Mouse (Mus musculus) CD8-positive naive resting alpha-beta T cell, adult 2 months (primary cell): ENCODE measurements around the gene Ccdc88b.
"Not testable (repeated sequence)": the region's sequence is repeated elsewhere in the genome, so short reads cannot be mapped to it uniquely, and the experiment has no call there.

Source experiments
- DNase-seq, 2 experiments: peaks; one replicate each; pipeline ENCODE4 v3.0.0; 2022; ENCODE audit warnings: low read depth in 2 of 2, low spot score in 2 of 2

The Ccdc88b gene

DNA sequence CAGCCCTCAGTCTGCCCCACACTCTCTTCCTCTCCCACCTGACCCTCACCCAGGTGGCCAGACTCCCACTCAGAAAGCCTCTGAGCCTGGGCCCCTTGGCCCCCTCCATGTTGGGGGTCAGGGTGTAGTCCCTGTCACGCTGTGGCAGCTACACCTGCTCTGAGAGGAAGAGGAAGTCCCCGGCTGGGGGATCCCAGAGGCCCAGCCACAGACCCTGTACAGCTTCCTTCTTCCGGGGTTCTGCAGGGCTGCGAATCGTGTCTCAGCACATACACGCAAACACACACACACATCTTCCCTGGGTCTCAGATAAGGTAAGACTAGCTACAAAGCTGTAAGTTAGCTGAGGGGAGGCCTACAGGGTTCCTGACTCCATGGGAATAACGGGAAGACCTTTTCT, at the start of gene Ccdc88b:
TSS of gene Ccdc88b (minus strand) at position 181 of the 400 bp plus-strand sequence.
- DNase-seq = peak; percentile 56 to 72

DNA sequence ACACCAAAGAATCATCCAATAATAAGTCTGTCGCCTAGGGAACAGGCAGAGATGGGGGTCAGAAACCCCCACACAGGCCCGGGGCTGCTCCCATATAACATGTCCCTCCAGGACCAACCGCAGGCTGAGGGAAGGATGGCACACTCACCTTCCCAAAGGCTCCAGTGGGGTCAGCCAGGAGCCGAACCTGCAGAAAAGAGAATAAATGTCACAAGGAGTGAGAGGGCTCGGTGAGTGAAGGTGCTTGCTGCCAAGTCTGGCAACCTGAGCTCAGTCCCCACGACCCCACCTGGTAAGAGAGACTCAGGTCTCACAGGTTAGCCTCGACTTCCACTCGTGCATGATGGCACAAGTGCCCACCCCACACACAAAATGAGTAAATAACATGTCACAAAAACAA, 49.1 kb upstream of the Ccdc88b start:
- DNase-seq = no peak

DNA sequence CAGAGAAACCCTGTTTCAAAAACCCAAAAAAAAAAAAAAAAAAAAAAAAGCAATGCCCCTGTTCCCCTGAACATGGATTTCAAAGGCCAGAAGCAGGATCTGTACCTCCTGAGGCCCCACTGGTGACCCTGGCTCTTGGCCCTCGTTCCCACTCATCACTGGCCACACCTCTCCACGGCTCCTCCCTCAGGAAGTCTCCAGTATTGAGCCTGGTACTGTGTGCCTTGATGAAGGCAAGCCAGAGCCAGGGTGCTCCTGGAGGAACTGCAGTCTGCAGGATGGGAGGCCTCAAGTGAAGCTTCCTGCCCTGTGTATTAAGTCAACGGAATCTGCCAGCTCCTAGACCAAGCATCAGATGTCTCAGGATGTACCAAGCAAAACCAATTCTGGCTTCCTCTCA, 48.2 kb upstream of the Ccdc88b start:
- DNase-seq = no peak

DNA sequence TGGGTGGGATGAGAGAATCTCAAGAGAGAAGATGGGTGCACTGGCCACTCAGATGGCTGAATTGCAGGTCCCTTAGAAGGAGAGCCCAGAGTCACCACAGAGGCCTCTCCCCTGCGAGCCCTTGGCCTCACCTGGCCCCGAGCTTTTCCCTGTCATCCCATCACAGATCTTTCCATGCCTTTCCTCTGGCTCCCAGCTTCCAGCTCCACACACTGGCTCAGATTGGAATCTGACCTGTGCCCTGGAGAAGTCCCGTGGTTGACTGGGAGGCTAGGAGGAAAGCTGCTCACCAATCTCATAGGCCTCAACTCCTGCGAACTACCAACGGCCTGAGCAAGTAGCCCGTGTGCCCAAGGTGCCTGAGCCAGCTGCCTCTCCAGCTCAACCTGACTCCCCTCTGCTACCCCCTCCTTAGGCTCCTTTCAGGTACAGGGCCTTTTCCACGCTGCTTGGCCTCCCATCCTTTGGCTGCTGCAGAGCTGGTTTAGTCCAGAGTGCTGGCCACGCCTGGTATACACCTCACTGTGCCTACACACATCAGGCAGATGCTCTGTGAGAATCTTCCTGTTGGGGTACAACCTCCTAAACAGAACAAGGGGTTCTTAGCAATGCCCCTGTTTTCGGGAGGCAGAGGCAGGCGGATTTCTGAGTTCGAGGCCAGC, 47.6 kb upstream of the Ccdc88b start:
- DNase-seq = no peak

DNA sequence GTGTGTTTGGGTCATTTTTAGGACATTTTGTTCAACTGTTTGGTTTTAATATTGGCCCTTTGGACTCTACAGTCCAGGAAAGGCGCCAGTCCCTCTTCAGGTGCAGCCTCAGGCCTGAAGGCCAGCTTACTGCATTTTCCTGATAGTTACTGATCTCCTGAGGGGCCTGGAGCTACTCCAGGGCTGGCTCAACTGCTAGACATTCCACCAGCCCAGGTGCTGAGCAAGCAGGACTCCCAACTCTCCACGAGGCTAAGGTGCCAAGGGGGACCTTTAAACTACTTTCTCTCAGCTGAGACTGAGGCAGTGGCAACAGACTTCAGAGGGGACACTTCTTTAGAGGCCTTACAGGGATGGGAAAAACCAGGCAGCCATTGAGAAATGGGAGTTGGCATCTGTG, 46.8 kb upstream of the Ccdc88b start:
- DNase-seq = no peak

DNA sequence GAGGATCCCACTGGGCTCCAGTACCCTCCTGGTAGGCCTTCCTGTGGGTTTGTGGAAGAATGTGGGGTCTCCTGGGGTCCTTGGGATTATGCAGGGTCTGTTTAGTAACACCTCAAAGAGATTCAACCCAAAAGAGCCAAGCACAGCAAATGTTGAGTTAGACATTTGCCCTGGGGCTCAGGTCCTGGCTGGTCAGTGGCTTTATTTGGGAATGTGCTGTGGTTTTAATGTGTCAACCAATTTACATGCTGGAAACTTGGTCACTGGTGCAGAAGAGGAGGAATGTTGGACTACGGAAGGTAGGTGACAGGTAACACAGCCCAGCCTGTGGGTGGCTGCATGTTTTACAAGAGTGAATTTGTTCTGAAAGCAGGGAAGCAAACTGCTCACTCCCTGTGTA, 45.0 kb upstream of the Ccdc88b start:
- DNase-seq = no peak

DNA sequence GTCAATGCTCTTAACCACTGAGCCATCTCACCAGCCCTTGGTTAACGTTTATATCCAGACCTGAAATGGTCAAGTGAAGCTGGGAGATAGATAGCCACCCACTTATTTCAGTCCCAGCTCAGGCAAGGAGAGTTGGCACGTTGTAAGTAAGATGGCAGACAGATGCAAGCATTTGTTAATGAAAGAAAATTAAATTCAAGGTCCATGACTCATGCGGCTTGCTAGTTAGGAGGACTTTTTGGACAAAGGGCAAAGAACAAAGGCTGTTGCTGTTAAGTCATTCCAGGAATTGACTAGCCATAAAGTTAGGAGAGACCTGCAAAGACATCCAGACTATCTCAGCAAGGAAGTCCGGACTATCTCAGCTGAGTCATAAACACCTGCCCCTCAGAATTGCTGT, 41.6 kb upstream of the Ccdc88b start:
- no peak for DNase-seq

DNA sequence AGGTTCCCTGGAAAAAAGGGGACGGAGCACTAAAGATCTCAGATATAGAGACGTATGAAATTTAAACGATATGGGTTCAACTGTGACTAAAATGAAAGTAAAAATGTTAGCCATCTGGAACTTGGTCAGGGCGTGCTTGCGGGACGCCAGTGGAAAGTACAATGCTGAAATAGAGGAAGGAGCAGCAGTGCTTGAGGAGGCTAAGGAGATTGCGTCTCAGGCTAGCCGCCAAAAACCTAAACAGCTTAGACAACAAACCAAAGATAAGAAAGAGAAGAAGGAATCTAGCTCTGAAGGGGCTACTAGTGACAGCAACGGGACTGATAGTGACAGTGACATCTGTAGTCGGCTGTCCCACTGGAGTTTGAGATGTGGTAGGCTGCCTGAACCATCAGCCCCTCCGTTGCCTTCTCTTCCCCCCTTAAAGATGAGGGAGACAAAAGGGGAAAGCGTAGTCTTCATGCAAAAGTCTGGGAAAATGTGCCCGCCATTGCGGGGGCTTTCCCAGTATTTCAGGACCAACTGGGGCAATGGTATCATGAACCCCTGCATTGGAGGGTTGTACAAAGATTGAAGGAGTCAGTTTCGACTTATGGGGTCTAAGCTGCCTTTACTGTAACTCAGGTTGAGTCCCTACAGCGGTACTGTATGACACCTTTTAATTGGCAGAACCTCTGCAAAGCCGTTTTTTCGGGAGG, 37.7 kb upstream of the Ccdc88b start:
- not testable (repeated sequence) for DNase-seq

DNA sequence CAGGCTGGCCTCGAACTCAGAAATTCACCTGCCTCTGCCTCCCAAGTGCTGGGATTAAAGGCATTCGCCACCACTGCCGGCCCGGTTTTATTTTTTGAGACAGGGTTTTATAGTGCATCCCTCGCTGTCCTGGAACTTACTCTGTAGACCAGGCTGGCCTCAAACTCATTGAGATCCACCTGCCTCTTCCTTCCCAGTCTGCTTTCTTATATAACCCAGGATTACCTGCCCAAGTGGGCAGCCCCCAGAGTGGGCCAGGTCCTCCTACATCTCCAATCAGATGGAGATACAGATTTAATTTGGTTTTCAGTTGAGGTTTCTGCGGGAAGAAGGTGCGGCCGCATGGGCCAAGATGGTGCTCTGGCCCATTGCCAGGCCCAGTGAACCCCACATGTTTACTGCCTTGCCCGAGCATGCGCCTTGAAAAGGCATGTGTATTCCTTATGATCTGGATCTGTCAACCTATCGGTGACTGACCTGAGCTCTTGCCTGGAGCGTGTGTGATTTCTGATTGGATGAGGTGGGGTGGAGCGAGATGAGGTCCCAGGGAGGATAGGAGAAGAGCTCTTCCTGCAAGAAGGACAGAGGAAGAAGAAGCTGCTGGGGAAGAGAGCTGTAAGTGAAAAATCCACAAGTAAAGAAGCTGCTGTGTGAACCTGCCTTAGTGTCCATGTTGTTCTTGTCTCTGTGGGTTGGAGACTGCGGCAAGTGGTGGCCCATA, 35.9 kb upstream of the Ccdc88b start:
- no peak for DNase-seq

DNA sequence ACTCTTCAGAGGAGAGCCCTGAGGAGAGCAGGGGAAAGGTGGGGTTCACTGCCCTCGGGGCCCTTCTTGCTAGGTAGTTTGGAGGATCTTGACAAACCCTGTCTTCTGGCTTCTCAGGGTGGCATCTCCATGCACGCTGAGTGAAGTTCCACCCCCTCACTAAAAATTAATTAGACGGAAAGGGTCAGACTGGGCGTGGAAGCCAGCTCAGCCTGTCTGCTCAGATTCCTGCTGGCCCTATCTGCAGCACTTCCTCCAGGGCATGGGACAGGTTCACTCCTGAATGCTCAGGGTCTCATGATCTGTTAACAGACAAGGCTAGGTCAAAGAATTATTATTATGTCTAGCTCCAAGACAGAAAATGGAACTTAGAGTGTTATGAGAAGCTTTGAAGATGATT, 34.5 kb upstream of the Ccdc88b start:
- no peak for DNase-seq

DNA sequence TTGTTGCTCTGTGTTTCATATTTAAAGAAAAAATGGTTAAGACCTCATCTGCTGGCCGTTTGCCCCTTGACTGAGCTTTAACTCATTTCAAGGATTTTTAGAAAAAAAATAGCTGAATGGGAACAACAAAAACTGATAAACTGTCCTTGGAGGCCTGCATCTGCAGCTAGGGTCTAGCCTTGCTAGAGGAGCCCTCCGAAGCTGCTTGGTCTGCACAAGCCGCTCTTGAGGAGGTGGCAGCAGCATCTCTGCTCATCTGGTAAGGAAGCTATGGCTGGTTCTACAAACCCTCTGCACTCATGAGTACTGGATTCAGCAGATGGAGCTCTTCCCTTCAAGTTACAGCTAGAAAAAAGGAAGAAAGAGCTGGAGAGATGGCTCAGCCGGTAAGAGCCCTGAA, 20.0 kb upstream of the Ccdc88b start:
- DNase-seq = no peak

DNA sequence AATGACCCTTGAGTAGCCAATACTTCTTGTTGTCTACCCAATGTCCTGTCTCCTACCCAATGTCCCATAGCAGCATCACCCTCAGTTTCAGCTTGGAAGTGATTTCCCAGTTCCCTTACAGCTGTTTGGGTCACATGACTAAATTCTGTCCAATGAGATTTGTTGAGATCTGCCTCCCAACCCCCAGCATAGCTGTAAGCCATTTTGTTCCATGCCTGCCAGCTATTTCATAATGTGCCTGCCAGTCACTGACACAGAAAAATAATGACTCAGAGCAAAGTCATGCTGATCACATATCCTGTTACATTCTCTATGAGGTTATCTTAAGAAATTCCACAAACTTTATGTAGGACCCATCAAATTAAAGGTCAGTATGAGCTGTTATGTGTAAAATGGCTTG, 18.8 kb upstream of the Ccdc88b start:
- no peak for DNase-seq

DNA sequence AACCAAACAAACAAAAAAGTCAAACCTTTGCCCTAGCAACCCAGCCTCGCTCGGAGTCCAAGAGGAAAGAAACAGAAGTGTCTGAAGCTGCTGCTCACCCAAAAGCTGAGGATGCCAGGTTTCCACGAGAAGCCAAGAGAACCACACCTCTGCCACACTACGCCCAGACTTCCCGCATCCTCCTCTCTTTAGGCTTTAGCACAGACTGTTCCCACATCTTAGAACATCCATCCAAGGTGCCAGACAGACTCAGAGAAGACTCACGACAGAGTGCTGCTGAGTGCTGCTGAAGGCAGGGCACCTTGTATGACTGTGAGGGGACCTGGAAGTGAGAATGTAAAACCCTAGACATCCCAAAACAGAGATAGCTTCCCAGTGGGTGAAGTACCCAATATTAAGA, 17.8 kb upstream of the Ccdc88b start:
- DNase-seq = no peak

DNA sequence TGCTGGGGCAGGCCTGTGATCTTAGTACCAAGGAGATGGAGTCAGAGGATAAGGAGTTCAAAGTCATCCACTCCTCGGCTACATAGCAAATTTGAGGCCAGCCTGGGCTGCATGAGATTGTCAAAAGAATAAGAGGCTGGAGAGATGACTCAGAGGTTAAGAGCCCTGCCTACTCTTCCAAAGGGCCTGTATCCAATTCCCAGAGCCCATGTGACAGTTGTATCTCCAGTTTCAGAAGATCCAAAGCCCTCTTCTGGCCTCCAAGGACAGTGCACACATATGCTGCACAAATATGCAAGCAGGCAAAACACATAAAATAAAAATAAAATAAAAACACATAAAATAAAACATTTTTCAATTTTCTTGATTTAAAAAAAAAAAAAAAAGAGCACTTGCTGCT, 16.2 kb upstream of the Ccdc88b start:
- no peak for DNase-seq

DNA sequence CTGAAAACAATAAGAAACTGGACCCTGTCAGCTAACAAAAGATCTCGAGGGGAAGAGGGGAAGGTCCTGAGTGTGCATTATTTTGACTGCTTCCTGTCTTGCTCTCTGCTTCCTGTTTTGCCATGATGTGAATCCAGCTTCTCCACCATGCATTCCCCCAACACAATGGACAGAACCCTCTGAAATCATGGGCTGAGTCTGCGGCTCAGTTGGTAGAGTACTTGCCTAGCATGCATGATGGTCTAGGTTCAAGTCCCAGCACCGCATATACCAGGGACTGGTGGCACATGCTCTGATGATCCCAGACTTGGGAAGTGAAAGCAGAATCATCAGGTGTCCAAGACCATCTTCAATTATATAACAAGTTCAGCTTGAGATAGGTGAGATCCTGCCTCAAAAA, 14.7 kb upstream of the Ccdc88b start:
- DNase-seq = no peak

DNA sequence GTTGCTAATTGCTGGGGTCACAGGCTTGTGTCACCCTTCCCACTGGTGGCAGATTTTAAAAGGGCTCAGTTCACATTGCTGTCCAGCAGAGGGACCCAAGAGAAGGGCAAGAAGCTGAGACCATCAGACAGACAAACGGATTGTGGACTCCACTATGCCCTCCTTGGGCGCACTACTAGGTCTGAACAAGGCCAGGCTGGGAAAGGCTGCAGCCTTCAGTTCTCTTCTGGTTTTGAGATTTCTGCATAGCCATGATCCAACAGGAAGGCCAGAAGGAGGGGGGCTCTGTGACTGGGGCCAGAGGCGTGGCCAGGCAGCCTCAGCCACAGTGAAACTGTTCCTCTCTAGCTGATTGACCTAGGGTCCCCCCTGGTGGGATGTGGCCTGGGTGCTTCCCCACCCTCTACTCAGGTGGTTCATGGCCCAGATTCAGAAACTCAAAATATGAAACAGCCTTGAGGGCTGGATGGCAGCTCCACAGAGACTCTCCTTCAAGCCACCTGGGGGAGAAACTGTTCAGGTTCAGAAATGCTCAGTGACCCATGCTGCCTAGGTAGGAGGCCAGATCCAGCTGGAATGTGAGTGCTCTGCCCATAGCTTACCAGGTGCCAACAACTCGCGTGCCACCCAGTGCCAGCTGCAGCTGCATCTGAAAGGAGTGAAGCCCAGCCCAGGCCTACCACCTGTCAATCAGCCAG, 13.7 kb upstream of the Ccdc88b start:
- DNase-seq = peak; percentile 25 to 45

DNA sequence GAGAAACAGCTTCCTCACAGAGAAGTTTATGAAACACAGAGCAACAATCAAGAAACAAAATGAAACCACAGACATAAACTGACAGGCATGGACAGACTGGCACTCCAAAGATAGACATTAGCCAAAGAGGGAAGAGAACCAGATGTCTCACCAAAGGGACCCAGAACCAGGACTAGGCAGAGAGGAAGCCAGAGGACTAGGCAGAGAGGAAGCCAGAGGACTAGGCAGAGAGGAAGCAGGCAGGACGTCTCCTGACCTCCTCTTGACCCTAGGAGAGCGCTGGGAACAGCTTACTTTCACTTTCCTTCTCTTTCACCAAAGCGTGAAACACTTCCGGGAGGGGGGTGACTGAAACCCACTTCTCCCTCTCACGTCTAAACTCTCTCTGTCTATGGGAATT, 11.3 kb upstream of the Ccdc88b start:
- DNase-seq = peak; percentile 50 to 61

DNA sequence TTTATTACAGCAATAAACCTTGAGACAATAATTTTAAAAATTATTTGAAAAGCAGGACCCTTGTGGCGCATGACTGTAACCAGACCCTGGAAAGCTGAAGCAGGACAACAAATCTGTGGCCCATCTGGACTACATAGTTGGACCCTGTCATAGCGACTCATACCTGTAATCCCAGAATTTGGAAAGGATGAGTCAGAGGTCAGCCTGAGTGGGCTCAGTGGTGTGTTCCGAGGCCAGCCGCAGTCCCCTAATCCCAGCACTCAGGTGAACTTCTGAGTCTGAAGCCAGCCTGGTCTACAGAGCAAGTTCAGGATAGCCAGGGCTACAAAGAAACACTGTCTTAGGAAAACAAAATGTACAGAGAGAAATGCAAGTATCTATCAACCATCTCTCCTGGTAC, 3.4 kb upstream of the Ccdc88b start:
- DNase-seq = no peak

DNA sequence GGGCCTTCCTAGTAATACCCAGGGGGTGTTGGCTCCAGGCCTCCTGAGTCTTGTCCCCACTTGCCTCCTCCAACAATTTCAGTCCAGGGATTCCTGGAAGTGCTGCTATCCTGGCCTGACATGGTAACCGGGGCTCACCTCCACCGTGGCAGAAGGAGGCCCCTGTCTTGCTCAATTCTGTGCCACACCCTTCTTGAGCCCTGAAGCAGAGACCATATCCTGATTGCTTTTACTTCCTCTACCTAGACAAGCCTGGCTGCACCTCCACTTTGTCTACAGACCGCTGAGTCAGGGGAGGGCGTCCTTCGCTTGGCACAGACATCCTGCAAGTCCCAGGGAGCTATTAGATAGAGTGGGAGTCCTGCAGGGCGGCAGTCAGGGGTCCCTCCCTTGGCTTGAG, 2.7 kb upstream of the Ccdc88b start:
- DNase-seq = no peak

DNA sequence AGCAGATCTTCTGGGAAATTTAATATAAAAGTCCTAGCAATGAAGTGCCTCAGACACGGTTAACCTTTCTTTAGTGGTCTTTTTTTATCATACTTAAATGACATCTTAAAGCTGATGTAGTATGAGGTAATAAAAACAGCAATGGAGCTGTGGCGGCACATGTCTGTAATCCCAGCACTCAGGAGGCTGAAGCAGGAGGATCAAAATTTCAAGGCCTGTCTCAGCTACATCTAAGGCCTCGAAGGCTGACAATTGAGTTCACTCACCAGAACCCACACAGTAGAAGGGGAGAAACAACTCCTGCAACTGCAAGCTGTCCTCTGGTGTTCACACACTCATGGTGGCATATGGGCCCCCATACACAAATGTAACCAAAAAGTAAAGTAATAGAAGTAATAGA, 2.0 kb upstream of the Ccdc88b start:
- DNase-seq = no peak

DNA sequence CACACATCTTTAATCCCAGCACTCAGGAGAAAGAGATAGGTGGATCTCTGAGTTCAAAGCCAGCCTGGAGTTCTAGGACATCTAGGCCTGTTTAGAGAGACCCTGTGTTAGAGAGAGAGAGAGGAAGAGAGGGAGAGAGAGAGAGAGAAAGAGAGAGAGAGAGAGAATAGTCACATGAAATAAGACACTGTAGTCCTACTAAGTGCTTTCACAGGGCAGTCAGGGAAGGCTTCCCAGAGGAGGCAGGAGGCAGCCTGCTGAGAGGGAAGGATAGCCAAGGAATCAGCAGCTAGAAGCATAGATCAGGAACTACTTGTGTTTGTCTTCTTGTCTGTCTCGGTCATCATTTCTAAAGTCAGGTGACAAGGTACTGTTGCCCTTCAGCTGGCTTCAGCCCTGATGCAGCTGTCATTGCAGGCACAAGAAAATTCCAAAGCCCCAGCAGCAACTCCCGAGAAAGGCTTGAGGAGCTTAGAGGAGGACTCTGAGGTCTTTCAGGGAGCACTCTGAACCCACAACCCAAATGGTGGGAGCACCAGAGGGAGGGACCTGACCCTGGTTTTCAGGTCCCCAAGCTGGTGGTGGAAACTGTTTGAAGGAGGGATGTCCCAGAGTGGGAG, 1.1 kb upstream of the Ccdc88b start:
- no peak for DNase-seq
